Mouse (Mus musculus) ovary, adult 10 weeks (tissue): ENCODE measurements around the gene Prkd1. TPM values are rescaled to one million over a fixed set of nuclear protein-coding genes. Genes with fewer than 3 reads are reported as not detected.

Source experiments
- polyA plus RNA-seq: library from polyadenylated mRNA; stranded (reverse); fragments of 350-450 nt; fragmentation: Illumina TruSeq; extraction: RNeasy Lipid Tissue Mini Kit (QIAGEN cat#74804); gene quantifications from one replicate; pipeline ENCODE4 v1.2.3, GENCODE M21; 2014

Prkd1 gene
- 16.2 TPM for polyA plus RNA-seq

GRCm38 (mm10) chr12:50648671-50649541, at the start of gene Prkd1:
Gene Prkd1 (minus strand): TSS chr12:50649098.

